Mouse (Mus musculus) embryonic stem cell, embryonic (primary cell): Measurements from ENCODE around the gene Mug2.
"Not testable (repeated sequence)": the region's sequence is repeated elsewhere in the genome, so short reads cannot be mapped to it uniquely, and the experiment has no call there.

ENCODE experiments used
- CTCF ChIA-PET, 4 experiments: fragments of 300-600 bp in 2 of 4; fragments of 350-600 bp in 2 of 4; sonication (Branson Sonifier 250); formaldehyde crosslinking; loops; one replicate each; lab custom pipeline; 2022; ENCODE audit warnings: inconsistent platforms in 2 of 4; lab: Charles Lee
- POLR2A ChIA-PET, 4 experiments: fragments of 300-600 bp in 2 of 4; fragments of 350-600 bp in 2 of 4; sonication (Branson Sonifier 250); formaldehyde crosslinking; loops; one replicate each; lab custom pipeline; 2022; ENCODE audit warnings: antibody characterized with exemption in 4 of 4, inconsistent platforms in 1 of 4; lab: Charles Lee

The Mug2 gene

GRCm38 (mm10) chr6:122006461-122006860 is at the start of gene Mug2:
Mug2 (plus strand) TSS chr6:122006761.
- CTCF ChIA-PET, POLR2A ChIA-PET: not testable (repeated sequence)

- CTCF ChIA-PET, POLR2A ChIA-PET: not testable (repeated sequence)
These were observed 48.7 kb upstream of the Mug2 start for GRCm38 (mm10) chr6:121957803-121958349.

- ChIA-PET CTCF (no interaction called here), POLR2A (no interaction called here)
These were observed 30.9 kb upstream of the Mug2 start for GRCm38 (mm10) chr6:121975701-121976100.

GRCm38 (mm10) chr6:122100904-122101303 is 94.3 kb downstream of the Mug2 start:
- ChIA-PET POLR2A (no interaction called here), CTCF (interaction anchor here in 1 of 4 experiments (0.6 kb wide), 1 partner anchor 503 kb away, joined by 3 read pairs; no protein-coding TSS in a partner anchor)

GRCm38 (mm10) chr6:122101671-122102070 is 95.1 kb downstream of the Mug2 start:
- POLR2A ChIA-PET, result no interaction called here

GRCm38 (mm10) chr6:122116963-122117362 is 110.4 kb downstream of the Mug2 start:
- ChIA-PET CTCF (no interaction called here), POLR2A (no interaction called here)

More at GRCm38 (mm10) chr6:122101671-122102070, 95.1 kb downstream of the Mug2 start:
- CTCF ChIA-PET, result interaction anchor here in 1 of 4 experiments (0.6 kb wide), 1 partner anchor 184 kb away, joined by 3 read pairs; no protein-coding TSS in a partner anchor

GRCm38 (mm10) chr6:122129521-122129920 is 123.0 kb downstream of the Mug2 start:
- ChIA-PET POLR2A (no interaction called here), CTCF (no interaction called here)
